In genomic region chr10:99416896-99417479, GRCm38 (mm10) we compare ENCODE assay signal across 14 mouse cellular contexts.
DNase-seq lines count a peak whose midpoint lies in the region; ATAC-seq and TF ChIP-seq lines count a peak whose summit lies in the region.
"Had no signal": no experiment of that assay in that cellular context is flagged by ENCODE, and none has a peak within 500 bp of the region (broad histone marks: within the 10 kb centered on the region; RNA-seq: fewer than 3 reads in every experiment).

No protein-coding gene starts in this region.

- H3K4me1 ChIP-seq in lung, embryonic 14.5 days (ENCODE audit: insufficient read depth), result no peaks in the 10 kb centered on the region
- H3K4me1 ChIP-seq in lung, adult 2 months (ENCODE audit: control insufficient read depth, insufficient read depth, low read length), result no peaks in the 10 kb centered on the region
- peaks cover 27% of the 10 kb centered on the region for H3K4me1 ChIP-seq in embryonic facial prominence, embryonic 10.5 days
- H3K4me1 ChIP-seq in midbrain, postnatal 0 days (ENCODE audit: insufficient read depth, low read length), result no peaks in the 10 kb centered on the region
- H3K4me1 ChIP-seq: liver, embryonic 12.5 days had no signal

- H3K27ac ChIP-seq in lung, embryonic 14.5 days (ENCODE audit: low read depth), result no peak overlapping the region
- H3K27ac ChIP-seq in embryonic facial prominence, embryonic 10.5 days (replicated peaks), result peak overlapping the region; percentile 77
- no peak overlapping the region for H3K27ac ChIP-seq in midbrain, postnatal 0 days (ENCODE audit: low read depth, low read length)
- H3K27ac ChIP-seq in layer of hippocampus, adult 2 months, result no peak overlapping the region
- H3K27ac ChIP-seq: liver, embryonic 12.5 days had no signal

- no peaks in the 10 kb centered on the region for H3K9me3 ChIP-seq in lung, embryonic 14.5 days (ENCODE audit: low read depth, low read length)
- no peaks in the 10 kb centered on the region for H3K9me3 ChIP-seq in embryonic facial prominence, embryonic 10.5 days
- H3K9me3 ChIP-seq in midbrain, postnatal 0 days (ENCODE audit: low read length), result no peaks in the 10 kb centered on the region
- H3K9me3 ChIP-seq: liver, embryonic 12.5 days had no signal

- H3K9ac ChIP-seq in lung, embryonic 14.5 days, result no peak overlapping the region
- no peak overlapping the region for H3K9ac ChIP-seq in midbrain, postnatal 0 days (replicated peaks; ENCODE audit: low read length, poor library complexity, severe bottlenecking)
- H3K9ac ChIP-seq: liver, embryonic 12.5 days had no signal

- no peak overlapping the region for H3K4me3 ChIP-seq in lung, embryonic 14.5 days (ENCODE audit: low read depth, low read length)
- H3K4me3 ChIP-seq in lung, adult 2 months (replicated peaks; ENCODE audit: extremely low read depth, low read depth, low read length), result no peak overlapping the region
- H3K4me3 ChIP-seq in embryonic facial prominence, embryonic 10.5 days, result no peak overlapping the region
- no peak overlapping the region for H3K4me3 ChIP-seq in midbrain, postnatal 0 days (ENCODE audit: low read depth, low read length)
- H3K4me3 ChIP-seq in layer of hippocampus, adult 2 months, result no peak overlapping the region
- H3K4me3 ChIP-seq: erythroblast, embryonic 14.5 days; liver, embryonic 12.5 days had no signal

- TF ChIP-seq POLR2A in lung, adult 2 months (IDR thresholded peaks at IDR 0.05; ENCODE audit: borderline replicate concordance, extremely low read depth, low read depth, low read length), result no peak

- 32% methylated on average over 3 of the region's 3 CpGs for WGBS in lung, embryonic 14.5 days
- 37% methylated on average over 3 of the region's 3 CpGs for WGBS in lung, adult 2 months
- 24% methylated on average over 3 of the region's 3 CpGs for WGBS in embryonic facial prominence, embryonic 10.5 days
- WGBS in midbrain, postnatal 0 days, result 18% methylated on average over 3 of the region's 3 CpGs

- ATAC-seq in lung, embryonic 14.5 days (ENCODE audit: insufficient read depth), result no peak
- no peak for ATAC-seq in midbrain, postnatal 0 days (ENCODE audit: low FRiP score)
- ATAC-seq: liver, embryonic 12.5 days; midbrain, embryonic 16.5 days had no signal

- H3K36me3 ChIP-seq in lung, embryonic 14.5 days (ENCODE audit: insufficient read depth), result no peaks in the 10 kb centered on the region
- H3K36me3 ChIP-seq in embryonic facial prominence, embryonic 10.5 days (replicated peaks), result no peaks in the 10 kb centered on the region
- H3K36me3 ChIP-seq in midbrain, postnatal 0 days (ENCODE audit: insufficient read depth, low read length), result no peaks in the 10 kb centered on the region
- H3K36me3 ChIP-seq: liver, embryonic 12.5 days had no signal

- H3K27me3 ChIP-seq in lung, embryonic 14.5 days (ENCODE audit: insufficient read depth, low read length), result no peaks in the 10 kb centered on the region
- no peaks in the 10 kb centered on the region for H3K27me3 ChIP-seq in embryonic facial prominence, embryonic 10.5 days (replicated peaks; ENCODE audit: low read depth, poor library complexity, severe bottlenecking)
- no peaks in the 10 kb centered on the region for H3K27me3 ChIP-seq in midbrain, postnatal 0 days (ENCODE audit: insufficient read depth, low read length)
- H3K27me3 ChIP-seq: liver, embryonic 12.5 days had no signal

- no peak for TF ChIP-seq CTCF in lung, embryonic 14.5 days (IDR thresholded peaks at IDR 0.05; ENCODE audit: low read depth)
- TF ChIP-seq CTCF in lung, adult 2 months (IDR thresholded peaks at IDR 0.05; ENCODE audit: insufficient read depth, low read length), result no peak
- TF ChIP-seq CTCF in midbrain, postnatal 0 days (IDR thresholded peaks at IDR 0.05), result no peak
- no peak for TF ChIP-seq CTCF in layer of hippocampus, adult 2 months (conservative IDR thresholded peaks at IDR 0.05)

- no peak overlapping the region for H3K4me2 ChIP-seq in lung, embryonic 14.5 days
- no peak overlapping the region for H3K4me2 ChIP-seq in midbrain, postnatal 0 days (ENCODE audit: low read depth, low read length, poor library complexity, severe bottlenecking)
- H3K4me2 ChIP-seq: liver, embryonic 12.5 days had no signal

- peak; percentile 21 for DNase-seq in lung, embryonic 14.5 days
- no peak for DNase-seq in lung, adult 2 months
- DNase-seq in ES-CJ7 (ENCODE audit: low read depth, low spot score), result peak; percentile 8
- no peak for DNase-seq in embryonic facial prominence, embryonic 10.5 days (ENCODE audit: low spot score)
- DNase-seq in thymus, postnatal 14 days, result peak; percentile 34
- DNase-seq in cerebellum, postnatal 10 days, result no peak
- DNase-seq in midbrain, postnatal 0 days (ENCODE audit: low spot score), result no peak
- no peak for DNase-seq in layer of hippocampus, adult 2 months (ENCODE audit: low spot score in 2 of 2)
- DNase-seq: cerebellum, adult 9-11 months; heart, postnatal 10 days; lung, postnatal 36 days had no signal

Comparison
In these comparisons a context has a peak if more than half of its experiments do, and no peak if none do; other contexts are left out.
1. DNase-seq: peak in lung, embryonic 14.5 days (single experiment), ES-CJ7 (single experiment) and thymus, postnatal 14 days (single experiment); none in lung, adult 2 months (single experiment), embryonic facial prominence, embryonic 10.5 days (single experiment), cerebellum, postnatal 10 days (0 of 2), midbrain, postnatal 0 days (single experiment) and layer of hippocampus, adult 2 months (0 of 2).